17 mouse cellular contexts compared by ENCODE assay signal in the genomic region with DNA sequence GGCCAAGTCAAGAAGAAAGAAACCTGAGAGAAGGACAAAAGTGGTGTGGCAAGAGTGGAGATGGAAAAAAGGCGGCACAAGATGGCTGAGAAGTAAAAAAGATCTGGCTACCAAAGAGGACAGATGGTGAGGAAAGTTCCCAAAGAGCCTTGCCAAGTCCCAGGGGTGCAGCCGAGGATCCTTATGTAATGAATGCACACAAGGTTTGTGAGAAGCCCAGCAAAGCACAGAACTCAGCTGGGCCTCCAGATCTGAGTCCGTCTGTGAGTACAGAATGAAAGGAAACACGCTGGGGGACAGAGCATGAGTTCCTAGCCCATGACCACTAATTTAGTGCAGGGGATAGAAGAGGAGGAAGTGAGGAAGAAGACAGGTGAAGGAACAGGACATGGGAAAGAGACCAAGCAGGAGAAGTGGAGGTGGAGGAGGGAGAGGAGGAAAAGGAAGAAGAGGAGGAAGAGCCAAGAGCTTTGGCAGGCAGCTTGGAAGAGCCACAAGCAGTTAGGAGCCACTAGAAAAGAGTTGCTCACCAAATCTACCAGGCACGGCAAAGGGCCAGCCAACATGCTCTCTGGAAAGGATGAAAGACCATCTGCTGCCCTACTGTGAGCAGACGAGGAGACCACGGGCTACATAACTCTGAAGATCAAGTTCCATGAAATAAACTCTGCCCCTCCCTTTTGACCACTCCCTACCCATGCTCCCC. TPM values are rescaled to one million over a fixed set of nuclear protein-coding genes. Genes with fewer than 3 reads are reported as not detected.
DNase-seq lines count a peak whose midpoint lies in the region; ATAC-seq lines count a peak whose summit lies in the region.
"Had no signal": no experiment of that assay in that cellular context is flagged by ENCODE, and none has a peak within 500 bp of the region (broad histone marks: within the 10 kb centered on the region; RNA-seq: fewer than 3 reads in every experiment).

No protein-coding gene starts in this region.

- no peak overlapping the region for H3K9ac ChIP-seq in hindbrain, embryonic 14.5 days
- H3K9ac ChIP-seq: lung, embryonic 15.5 days; neural tube, embryonic 12.5 days had no signal

- peak; percentile 86 for ATAC-seq in cerebellum, adult (ENCODE audit: insufficient number of reproducible peaks, low FRiP score, low TSS enrichment)
- ATAC-seq in hindbrain, embryonic 14.5 days (ENCODE audit: low FRiP score): no peak
- ATAC-seq: activated CD4-positive, CD25-positive, alpha-beta regulatory T cell, adult 4 months; hindbrain, embryonic 16.5 days had no signal

- H3K4me2 ChIP-seq in hindbrain, embryonic 14.5 days (replicated peaks): no peak overlapping the region
- H3K4me2 ChIP-seq: lung, embryonic 15.5 days; neural tube, embryonic 12.5 days had no signal

- no peak overlapping the region for H3K27ac ChIP-seq in hindbrain, embryonic 14.5 days
- H3K27ac ChIP-seq: lung, embryonic 15.5 days; neural tube, embryonic 12.5 days had no signal

- no peaks in the 10 kb centered on the region for H3K9me3 ChIP-seq in hindbrain, embryonic 14.5 days (ENCODE audit: control insufficient read depth, low read length)
- H3K9me3 ChIP-seq: lung, embryonic 15.5 days; megakaryocyte, embryonic 14.5 days; neural tube, embryonic 12.5 days had no signal

- no peaks in the 10 kb centered on the region for H3K27me3 ChIP-seq in hindbrain, embryonic 14.5 days (ENCODE audit: control insufficient read depth, insufficient read depth, low read length)
- H3K27me3 ChIP-seq: CH12.LX; lung, embryonic 15.5 days; neural tube, embryonic 12.5 days had no signal

- H3K4me3 ChIP-seq in hindbrain, embryonic 14.5 days (replicated peaks; ENCODE audit: low read length): no peak overlapping the region
- H3K4me3 ChIP-seq: lung, embryonic 15.5 days; megakaryocyte, embryonic 14.5 days; neural tube, embryonic 12.5 days had no signal

- WGBS in hindbrain, embryonic 14.5 days: 81% methylated on average over 7 of the region's 7 CpGs

- DNase-seq in cerebellum, postnatal 4 days (ENCODE audit: low spot score in 2 of 2): no peak
- DNase-seq in left cerebral cortex, adult 18-20 months (ENCODE audit: low spot score in 2 of 2): peak; percentile 24 to 51
- no peak for DNase-seq in left cerebral cortex, adult 11 months (ENCODE audit: low spot score)
- DNase-seq in cerebellum, postnatal 36 days: peak; percentile 59 to 67
- peak; percentile 15 to 22 for DNase-seq in right cerebral cortex, postnatal 36 days (ENCODE audit: low spot score in 2 of 2)
- no peak for DNase-seq in hindbrain, embryonic 14.5 days (ENCODE audit: low spot score)
- no peak for DNase-seq in urinary bladder, postnatal 10 days (ENCODE audit: low spot score)
- DNase-seq: heart, postnatal 14 days; kidney, adult 2 months; kidney, postnatal 36 days had no signal

- no peaks in the 10 kb centered on the region for H3K36me3 ChIP-seq in hindbrain, embryonic 14.5 days (replicated peaks; ENCODE audit: control insufficient read depth, insufficient read depth)
- H3K36me3 ChIP-seq: lung, embryonic 15.5 days; neural tube, embryonic 12.5 days had no signal

- no peaks in the 10 kb centered on the region for H3K4me1 ChIP-seq in hindbrain, embryonic 14.5 days (replicated peaks; ENCODE audit: control insufficient read depth, insufficient read depth, low read length)
- H3K4me1 ChIP-seq: lung, embryonic 15.5 days; neural tube, embryonic 12.5 days had no signal

RNA-seq across cellular contexts. Expression of a gene that starts 3.6 kb away (rescaled TPM):
- under 1 TPM; 0.26 to 0.45 TPM for total RNA-seq in left cerebral cortex, adult 18-20 months (2021)
- 0.35 and 0.70 TPM in 2 replicates for polyA plus RNA-seq in hindbrain, embryonic 14.5 days (2014; fragmentation: Nextera tagmentation; extraction: Ambion mirVana)

RNA-seq across cellular contexts. Expression of a gene that starts 41.3 kb away (rescaled TPM):
- 1 to 10 TPM; 1.6 to 1.7 TPM for total RNA-seq in left cerebral cortex, adult 18-20 months (2021)
- 1.1 and 1.3 TPM in 2 replicates for polyA plus RNA-seq in hindbrain, embryonic 14.5 days (2014; fragmentation: Nextera tagmentation; extraction: Ambion mirVana)

Comparison
In these comparisons a context has a peak if more than half of its experiments do, and no peak if none do; other contexts are left out.
1. DNase-seq: peak in left cerebral cortex, adult 18-20 months (2 of 2), cerebellum, postnatal 36 days (2 of 2) and right cerebral cortex, postnatal 36 days (2 of 2); none in cerebellum, postnatal 4 days (0 of 2), left cerebral cortex, adult 11 months (single experiment), hindbrain, embryonic 14.5 days (single experiment) and urinary bladder, postnatal 10 days (single experiment).